10 mouse cellular contexts compared by ENCODE assay signal in genomic region chr2:130767483-130767882, GRCm38 (mm10).
DNase-seq lines count a peak whose midpoint lies in the region; ATAC-seq and TF ChIP-seq lines count a peak whose summit lies in the region.
"Had no signal": no experiment of that assay in that cellular context is flagged by ENCODE, and none has a peak within 500 bp of the region (broad histone marks: within the 10 kb centered on the region; RNA-seq: fewer than 3 reads in every experiment).

No protein-coding gene starts in this region.

- TF ChIP-seq POLR2A in cerebellum, adult 2 months (IDR thresholded peaks at IDR 0.05; ENCODE audit: borderline replicate concordance, insufficient read depth, low read length), result no peak

- peak; percentile 26; the same call in 1 of the 2 replicates for TF ChIP-seq CTCF in cerebellum, adult 2 months (IDR thresholded peaks at IDR 0.05; ENCODE audit: borderline replicate concordance, insufficient read depth, low read depth, low read length)

- H3K27me3 ChIP-seq in cerebellum, adult 2 months (ENCODE audit: control insufficient read depth, insufficient read depth, low read length), result no peaks in the 10 kb centered on the region
- no peaks in the 10 kb centered on the region for H3K27me3 ChIP-seq in limb, embryonic 11.5 days (ENCODE audit: control insufficient read depth, insufficient read depth, low read length)
- H3K27me3 ChIP-seq in limb, embryonic 10.5 days (ENCODE audit: low read depth, poor library complexity, severe bottlenecking), result no peaks in the 10 kb centered on the region
- no peaks in the 10 kb centered on the region for H3K27me3 ChIP-seq in midbrain, embryonic 11.5 days (ENCODE audit: control insufficient read depth, insufficient read depth, low read length)

- no peak overlapping the region for H3K9ac ChIP-seq in limb, embryonic 11.5 days (ENCODE audit: low read length)
- H3K9ac ChIP-seq in midbrain, embryonic 11.5 days (ENCODE audit: low read length), result no peak overlapping the region

- H3K4me3 ChIP-seq in cerebellum, adult 2 months (replicated peaks; ENCODE audit: insufficient read depth, low read depth, low read length), result no peak overlapping the region
- no peak overlapping the region for H3K4me3 ChIP-seq in limb, embryonic 11.5 days (ENCODE audit: low read depth, low read length)
- H3K4me3 ChIP-seq in limb, embryonic 10.5 days, result no peak overlapping the region
- no peak overlapping the region for H3K4me3 ChIP-seq in midbrain, embryonic 11.5 days (ENCODE audit: low read depth, low read length)

- no peak overlapping the region for H3K27ac ChIP-seq in cerebellum, adult 2 months (ENCODE audit: insufficient read depth, low read length)
- H3K27ac ChIP-seq in limb, embryonic 11.5 days (replicated peaks; ENCODE audit: low read depth, low read length), result no peak overlapping the region
- no peak overlapping the region for H3K27ac ChIP-seq in limb, embryonic 10.5 days
- no peak overlapping the region for H3K27ac ChIP-seq in midbrain, embryonic 11.5 days (ENCODE audit: low read depth, low read length)

- ATAC-seq in limb, embryonic 11.5 days (ENCODE audit: insufficient number of reproducible peaks, low FRiP score, low TSS enrichment, low read depth), result no peak
- no peak for ATAC-seq in midbrain, embryonic 11.5 days (ENCODE audit: low FRiP score)
- ATAC-seq: midbrain, embryonic 16.5 days had no signal

- H3K4me2 ChIP-seq in limb, embryonic 11.5 days (ENCODE audit: low read depth, severe bottlenecking), result no peak overlapping the region
- no peak overlapping the region for H3K4me2 ChIP-seq in midbrain, embryonic 11.5 days

- no peaks in the 10 kb centered on the region for H3K4me1 ChIP-seq in cerebellum, adult 2 months (ENCODE audit: control insufficient read depth, insufficient read depth, low read length)
- H3K4me1 ChIP-seq in limb, embryonic 11.5 days (ENCODE audit: control insufficient read depth, insufficient read depth, low read length), result no peaks in the 10 kb centered on the region
- H3K4me1 ChIP-seq in limb, embryonic 10.5 days, result no peaks in the 10 kb centered on the region
- no peaks in the 10 kb centered on the region for H3K4me1 ChIP-seq in midbrain, embryonic 11.5 days (ENCODE audit: control insufficient read depth, insufficient read depth, low read length)

- H3K9me3 ChIP-seq in limb, embryonic 11.5 days (ENCODE audit: control insufficient read depth, low read length), result no peaks in the 10 kb centered on the region
- no peaks in the 10 kb centered on the region for H3K9me3 ChIP-seq in limb, embryonic 10.5 days (replicated peaks)
- H3K9me3 ChIP-seq in midbrain, embryonic 11.5 days (ENCODE audit: control insufficient read depth, low read length), result no peaks in the 10 kb centered on the region

- H3K36me3 ChIP-seq in limb, embryonic 11.5 days (ENCODE audit: control insufficient read depth, insufficient read depth, low read length), result no peaks in the 10 kb centered on the region; the same call in 1 of the 2 replicates
- H3K36me3 ChIP-seq in limb, embryonic 10.5 days, result peaks cover 38% of the 10 kb centered on the region
- H3K36me3 ChIP-seq in midbrain, embryonic 11.5 days (ENCODE audit: control insufficient read depth, insufficient read depth, low read length), result peaks cover 10% of the 10 kb centered on the region; the same call in 1 of the 2 replicates

- WGBS in cerebellum, adult 2 months, result 53% methylated on average over 2 of the region's 2 CpGs
- WGBS in limb, embryonic 11.5 days, result 59% methylated on average over 2 of the region's 2 CpGs
- WGBS in limb, embryonic 10.5 days, result 66% methylated on average over 2 of the region's 2 CpGs
- WGBS in midbrain, embryonic 11.5 days, result 74% methylated on average over 2 of the region's 2 CpGs

- no peak for DNase-seq in cerebellum, adult 2 months
- DNase-seq in cerebellum, adult 11-12 months, result no peak
- DNase-seq in limb, embryonic 11.5 days (ENCODE audit: low spot score), result peak; percentile 21
- DNase-seq in limb, embryonic 10.5 days (ENCODE audit: low spot score), result no peak
- peak; percentile 48 for DNase-seq in brain, adult 2 months (ENCODE audit: low read depth, low spot score)
- DNase-seq in skeletal muscle tissue, adult 2 months (ENCODE audit: low read depth, low spot score), result peak; percentile 42
- DNase-seq in urinary bladder, postnatal 4 days (ENCODE audit: low spot score in 2 of 2), result no peak
- no peak for DNase-seq in midbrain, embryonic 11.5 days (ENCODE audit: low spot score, missing footprints)
- DNase-seq: liver had no signal

Comparison
In these comparisons a context has a peak if more than half of its experiments do, and no peak if none do; other contexts are left out.
1. DNase-seq: peak in limb, embryonic 11.5 days (single experiment), brain, adult 2 months (single experiment) and skeletal muscle tissue, adult 2 months (single experiment); none in cerebellum, adult 2 months (0 of 2), cerebellum, adult 11-12 months (single experiment), limb, embryonic 10.5 days (single experiment), urinary bladder, postnatal 4 days (0 of 2) and midbrain, embryonic 11.5 days (single experiment).